Mouse (Mus musculus): Measurements from ENCODE around the gene Cyp2c38.
"Not testable (repeated sequence)": the region's sequence is repeated elsewhere in the genome, so short reads cannot be mapped to it uniquely, and the experiment has no call there.

The Cyp2c38 gene

GRCm38 (mm10) chr19:39462941-39463340 is at the start of gene Cyp2c38:
Gene Cyp2c38, minus strand, starts transcription at chr19:39463075.
- Histone ChIP-seq H3K4me3 (replicated peaks; ENCODE audit: low read length) (no peak within 1 kb of the TSS), H3K27me3 (ENCODE audit: insufficient read depth, low read length) (no peaks in the 10 kb centered on the region), H3K4me1 (replicated peaks; ENCODE audit: low read depth, low read length) (no peaks in the 10 kb centered on the region), H3K9me3 (ENCODE audit: low read length) (no peaks in the 10 kb centered on the region), H3K36me3 (ENCODE audit: insufficient read depth, low read length) (no peaks in the 10 kb centered on the region)
- TF ChIP-seq POU5F1 (IDR thresholded peaks at IDR 0.05; ENCODE audit: borderline replicate concordance, low read length) (no peak), NANOG (IDR thresholded peaks at IDR 0.05; ENCODE audit: borderline replicate concordance, low read length) (no peak), CTCF (conservative IDR thresholded peaks at IDR 0.05; ENCODE audit: low read length) (no peak)

DNA sequence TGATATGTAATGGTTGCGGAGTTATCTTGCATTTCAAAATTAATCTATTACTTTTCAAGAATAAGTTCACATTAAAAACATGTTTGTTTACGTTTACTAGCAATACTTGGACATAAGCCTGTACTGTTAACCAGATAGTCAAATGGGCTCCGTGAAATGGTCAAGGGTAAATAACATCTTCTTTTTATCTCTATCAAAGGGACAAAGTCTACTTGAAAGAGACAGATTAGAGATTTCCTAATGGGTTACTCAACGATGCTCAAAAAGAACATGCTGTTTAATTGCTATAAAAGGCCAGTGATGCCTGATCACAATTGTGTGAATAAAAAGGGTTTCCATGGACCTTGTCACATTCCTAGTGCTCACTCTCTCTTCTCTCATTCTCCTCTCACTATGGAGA is 47.7 kb upstream of the Cyp2c38 start, which contains the start of gene Cyp2c39:
Gene Cyp2c39, plus strand, starts transcription at position 329 of the 400 bp plus-strand sequence.
- H3K9me3 ChIP-seq (ENCODE audit: low read length) = no peaks in the 10 kb centered on the region
- H3K36me3 ChIP-seq (ENCODE audit: insufficient read depth, low read length) = no peaks in the 10 kb centered on the region
- H3K4me3 ChIP-seq (replicated peaks; ENCODE audit: low read length) = no peak within 1 kb of the TSS
- H3K4me1 ChIP-seq (replicated peaks; ENCODE audit: low read depth, low read length) = no peaks in the 10 kb centered on the region
- no peaks in the 10 kb centered on the region for H3K27me3 ChIP-seq (ENCODE audit: insufficient read depth, low read length)
- TF ChIP-seq POU5F1 (IDR thresholded peaks at IDR 0.05; ENCODE audit: borderline replicate concordance, low read length) (no peak), CTCF (conservative IDR thresholded peaks at IDR 0.05; ENCODE audit: low read length) (no peak), NANOG (IDR thresholded peaks at IDR 0.05; ENCODE audit: borderline replicate concordance, low read length) (no peak)

GRCm38 (mm10) chr19:39509533-39509932 is 46.7 kb upstream of the Cyp2c38 start:
- Histone ChIP-seq H3K9me3 (ENCODE audit: low read length) (no peaks in the 10 kb centered on the region), H3K4me1 (replicated peaks; ENCODE audit: low read depth, low read length) (no peaks in the 10 kb centered on the region), H3K36me3 (ENCODE audit: insufficient read depth, low read length) (no peaks in the 10 kb centered on the region), H3K4me3 (replicated peaks; ENCODE audit: low read length) (no peak overlapping the region), H3K27me3 (ENCODE audit: insufficient read depth, low read length) (no peaks in the 10 kb centered on the region)
- TF ChIP-seq POU5F1 (IDR thresholded peaks at IDR 0.05; ENCODE audit: borderline replicate concordance, low read length) (no peak), NANOG (IDR thresholded peaks at IDR 0.05; ENCODE audit: borderline replicate concordance, low read length) (no peak), CTCF (conservative IDR thresholded peaks at IDR 0.05; ENCODE audit: low read length) (no peak)

DNA sequence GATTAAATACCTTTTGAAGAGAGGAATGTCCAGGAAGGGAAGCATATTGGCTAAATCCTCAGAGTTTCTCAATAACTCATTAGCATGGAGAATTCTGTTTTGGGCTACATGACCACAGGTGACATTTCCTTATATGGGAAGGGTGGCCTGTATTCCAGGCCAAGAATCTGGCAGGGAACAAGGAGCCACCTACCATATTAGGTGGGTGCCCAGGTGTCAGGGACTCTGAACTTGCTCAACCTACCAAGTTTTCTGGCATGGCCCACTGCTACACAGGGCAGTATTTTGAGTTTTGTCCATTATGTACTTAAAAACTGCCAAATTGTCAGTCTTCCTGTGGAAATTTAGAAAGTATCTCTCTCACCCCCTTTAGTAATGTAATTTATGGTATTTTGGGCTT is 43.5 kb upstream of the Cyp2c38 start:
- no peaks in the 10 kb centered on the region for H3K36me3 ChIP-seq (ENCODE audit: insufficient read depth, low read length)
- H3K9me3 ChIP-seq (ENCODE audit: low read length) = no peaks in the 10 kb centered on the region
- H3K4me3 ChIP-seq (replicated peaks; ENCODE audit: low read length) = no peak overlapping the region
- no peak for TF ChIP-seq CTCF (conservative IDR thresholded peaks at IDR 0.05; ENCODE audit: low read length)
- no peak for TF ChIP-seq POU5F1 (IDR thresholded peaks at IDR 0.05; ENCODE audit: borderline replicate concordance, low read length)
- TF ChIP-seq NANOG (IDR thresholded peaks at IDR 0.05; ENCODE audit: borderline replicate concordance, low read length) = no peak
- H3K27me3 ChIP-seq (ENCODE audit: insufficient read depth, low read length) = no peaks in the 10 kb centered on the region
- no peaks in the 10 kb centered on the region for H3K4me1 ChIP-seq (replicated peaks; ENCODE audit: low read depth, low read length)

DNA sequence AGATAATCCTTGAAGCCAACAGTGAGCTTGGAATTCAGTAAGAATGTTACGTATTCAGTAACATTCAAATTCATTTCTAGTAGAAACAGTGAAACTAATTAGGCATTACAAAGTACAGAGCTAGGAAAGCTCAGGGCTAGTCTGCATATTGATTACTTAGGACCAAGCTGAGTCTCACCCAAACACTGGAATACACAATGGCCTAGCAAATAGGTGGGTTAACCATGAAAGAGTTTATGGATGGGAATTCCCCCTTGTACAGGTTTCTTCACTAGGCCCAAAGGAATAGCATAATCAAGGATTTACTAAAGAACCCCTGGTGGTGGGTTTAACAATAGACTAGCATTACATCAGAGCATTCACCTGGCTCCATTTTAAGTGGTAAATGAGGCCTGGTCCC is 21.1 kb upstream of the Cyp2c38 start:
- not testable (repeated sequence) for H3K4me3 ChIP-seq (replicated peaks; ENCODE audit: low read length); H3K4me1 ChIP-seq (replicated peaks; ENCODE audit: low read depth, low read length); H3K36me3 ChIP-seq (ENCODE audit: insufficient read depth, low read length); H3K27me3 ChIP-seq (ENCODE audit: insufficient read depth, low read length)
- peaks cover 57% of the 10 kb centered on the region for H3K9me3 ChIP-seq (ENCODE audit: low read length)

DNA sequence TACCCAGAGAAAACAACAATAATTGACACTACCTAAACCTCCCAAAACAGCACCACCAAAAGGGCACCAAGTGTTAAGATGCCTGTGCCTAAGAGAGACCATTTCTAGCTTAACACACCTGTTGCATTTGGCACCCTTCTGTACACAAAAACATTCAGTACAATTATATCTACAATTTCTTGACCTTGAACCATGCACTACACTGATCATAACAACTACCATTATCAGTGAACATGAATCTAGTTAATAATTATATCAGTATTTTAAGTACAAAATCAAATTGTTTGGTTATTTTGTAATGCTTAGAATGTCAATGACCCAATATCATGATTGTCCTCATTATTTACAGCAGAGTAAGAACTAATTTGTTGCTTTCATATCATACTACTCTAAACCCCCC is 1.0 kb upstream of the Cyp2c38 start:
- Histone ChIP-seq H3K4me3 (replicated peaks; ENCODE audit: low read length) (no peak overlapping the region), H3K9me3 (ENCODE audit: low read length) (no peaks in the 10 kb centered on the region), H3K4me1 (replicated peaks; ENCODE audit: low read depth, low read length) (no peaks in the 10 kb centered on the region), H3K36me3 (ENCODE audit: insufficient read depth, low read length) (no peaks in the 10 kb centered on the region), H3K27me3 (ENCODE audit: insufficient read depth, low read length) (no peaks in the 10 kb centered on the region)
- TF ChIP-seq NANOG (IDR thresholded peaks at IDR 0.05; ENCODE audit: borderline replicate concordance, low read length) (no peak), POU5F1 (IDR thresholded peaks at IDR 0.05; ENCODE audit: borderline replicate concordance, low read length) (no peak), CTCF (conservative IDR thresholded peaks at IDR 0.05; ENCODE audit: low read length) (no peak)
